Mouse (Mus musculus): Measurements from ENCODE around the gene Ntrk3.

Ntrk3 gene

DNA sequence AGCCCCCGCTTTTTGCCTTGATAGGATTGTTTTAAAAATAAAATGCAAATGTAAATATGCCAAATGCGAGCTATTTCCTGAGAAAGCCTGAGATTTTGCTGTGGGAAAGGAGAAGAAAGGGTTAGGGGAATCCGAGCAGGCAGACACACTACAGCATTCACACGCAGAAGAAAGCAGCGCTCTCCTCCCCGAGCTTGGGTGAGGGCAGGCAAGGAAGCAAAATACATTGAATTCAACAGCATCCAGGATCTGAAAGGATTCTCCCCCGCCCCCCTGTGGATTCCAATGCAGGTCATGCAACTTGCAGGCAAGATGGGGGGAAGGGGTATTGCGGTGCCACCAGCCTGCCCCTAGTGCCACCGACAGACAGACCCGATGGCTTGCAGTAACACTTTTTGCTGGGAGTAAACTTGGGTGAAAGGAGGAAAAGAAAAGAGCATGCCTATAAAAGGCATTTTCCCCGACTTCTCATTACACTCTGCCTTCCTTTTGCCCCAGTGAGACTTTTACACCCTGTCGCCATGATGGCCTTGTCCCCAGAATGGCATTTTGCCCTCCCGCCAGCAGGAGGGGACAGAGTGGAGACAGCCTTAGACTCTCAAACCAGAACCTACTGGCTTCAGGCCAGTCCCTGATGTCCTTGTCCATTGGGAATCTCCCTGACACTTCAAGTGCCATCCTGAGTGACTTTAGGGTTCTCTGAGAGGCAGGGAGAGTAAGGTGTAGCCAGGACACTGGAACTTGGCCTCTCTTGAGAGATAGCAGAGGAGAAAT, 158.2 kb downstream of the Ntrk3 start:
- DNase-seq (ENCODE audit: low read depth, low spot score): peak; percentile 64

DNA sequence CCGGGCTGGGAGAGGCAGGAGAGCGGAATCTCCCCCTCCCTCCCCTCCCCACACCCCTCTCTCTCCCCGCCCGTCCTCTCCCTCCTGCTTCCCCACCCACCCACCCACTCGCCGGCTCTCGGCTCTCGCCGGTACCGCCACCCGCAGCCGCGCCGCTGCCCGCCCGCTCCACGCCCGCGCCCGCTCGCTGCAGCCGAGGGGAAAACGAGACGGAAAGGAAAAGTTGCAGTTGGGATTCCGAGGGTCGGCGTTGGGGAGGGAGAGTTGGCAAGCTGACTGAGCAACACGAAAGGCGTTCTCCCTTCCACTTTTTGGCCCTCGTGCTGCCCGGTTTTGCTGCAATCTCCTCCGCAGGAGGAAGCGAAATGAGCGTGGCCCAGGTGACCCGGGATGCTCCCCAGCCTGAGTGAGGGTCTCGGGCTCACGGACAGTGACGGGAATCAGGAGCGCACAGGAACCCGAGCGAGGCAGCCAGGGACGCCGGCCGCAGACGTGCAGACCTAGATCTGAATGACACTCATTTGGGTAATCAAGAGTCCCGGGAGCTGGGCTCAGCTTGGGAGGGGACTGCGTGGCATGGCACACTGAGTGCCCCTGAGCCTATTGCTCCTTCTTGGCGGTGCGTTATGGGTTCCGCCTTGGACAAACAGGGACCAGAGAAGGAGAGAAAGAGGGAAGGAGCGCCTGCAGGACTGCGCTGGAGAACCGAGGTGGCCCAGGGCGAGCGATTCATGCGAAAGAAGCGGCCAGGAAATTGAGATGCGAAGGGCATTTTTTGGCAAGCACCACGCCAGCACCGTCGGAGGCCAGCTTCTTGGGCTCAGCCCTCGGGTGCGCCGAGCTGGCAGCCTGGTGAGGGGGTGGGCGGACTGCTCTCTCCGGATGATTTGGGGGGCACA, 159.1 kb downstream of the Ntrk3 start:
- DNase-seq (ENCODE audit: low read depth, low spot score): peak; percentile 24

DNA sequence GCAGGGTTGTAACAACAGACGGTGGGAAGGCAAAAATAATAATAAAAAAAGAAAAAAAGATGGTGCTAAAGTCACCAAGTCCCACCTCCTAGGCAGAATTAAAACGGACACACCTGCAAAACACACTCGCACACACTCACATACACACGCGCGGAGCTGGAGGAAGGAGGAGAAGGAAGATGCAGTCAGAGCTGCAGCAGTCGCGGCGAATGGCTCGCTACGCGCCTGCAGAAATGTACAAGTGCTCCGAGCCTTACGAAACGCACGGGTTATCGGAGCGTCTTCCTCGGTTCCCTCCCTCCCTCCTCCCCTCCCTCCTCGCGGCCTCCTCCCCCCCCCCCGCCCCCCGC, 159.7 kb downstream of the Ntrk3 start:
- peak; percentile 45 for DNase-seq (ENCODE audit: low read depth, low spot score)

- DNase-seq (ENCODE audit: low read depth, low spot score): peak; percentile 37
These were observed 160.2 kb downstream of the Ntrk3 start for GRCm38 (mm10) chr7:78577462-78578110.

- DNase-seq (ENCODE audit: low read depth, low spot score): peak; percentile 44
These were observed 160.9 kb downstream of the Ntrk3 start for GRCm38 (mm10) chr7:78576706-78577461.

DNA sequence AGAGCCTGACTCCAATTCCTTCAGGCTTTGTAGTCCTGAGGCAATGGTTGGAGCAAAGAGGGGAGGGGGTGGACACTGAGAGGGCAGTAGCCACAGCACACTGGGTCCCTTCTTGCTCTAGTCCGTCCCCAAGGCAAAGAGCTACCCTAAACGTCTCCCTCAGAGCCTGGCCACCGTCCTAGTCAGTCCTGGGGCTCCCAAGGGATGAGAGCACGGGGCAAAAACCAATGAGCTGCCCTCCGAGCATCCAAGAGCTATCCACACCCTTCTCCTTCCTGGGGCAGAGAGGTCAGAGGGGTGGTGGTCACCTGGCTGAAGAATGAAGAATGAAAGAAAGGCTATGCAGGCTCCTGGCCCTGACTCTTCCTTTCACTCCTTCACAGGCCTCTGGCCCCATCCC, 161.6 kb downstream of the Ntrk3 start:
- no peak for DNase-seq (ENCODE audit: low read depth, low spot score)

DNA sequence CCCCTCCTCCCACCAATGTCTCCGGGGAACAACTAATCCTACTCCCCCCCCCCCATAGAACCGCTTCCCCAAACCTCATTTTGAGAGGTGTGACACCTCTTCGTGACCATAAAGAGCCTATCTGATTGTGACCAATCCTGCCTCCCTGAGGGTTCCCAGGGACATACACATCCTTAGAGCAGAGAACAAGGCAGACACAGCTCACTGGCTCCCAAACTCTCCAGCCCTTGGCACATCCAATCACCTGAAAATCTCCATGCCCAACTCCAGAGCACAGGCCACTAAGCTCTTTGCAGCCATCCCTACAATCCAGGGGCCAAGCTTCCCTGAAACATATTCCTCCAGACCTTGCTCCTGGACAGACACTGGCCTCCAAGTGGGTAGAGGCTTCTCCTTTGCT, 162.3 kb downstream of the Ntrk3 start:
- DNase-seq (ENCODE audit: low read depth, low spot score): no peak

DNA sequence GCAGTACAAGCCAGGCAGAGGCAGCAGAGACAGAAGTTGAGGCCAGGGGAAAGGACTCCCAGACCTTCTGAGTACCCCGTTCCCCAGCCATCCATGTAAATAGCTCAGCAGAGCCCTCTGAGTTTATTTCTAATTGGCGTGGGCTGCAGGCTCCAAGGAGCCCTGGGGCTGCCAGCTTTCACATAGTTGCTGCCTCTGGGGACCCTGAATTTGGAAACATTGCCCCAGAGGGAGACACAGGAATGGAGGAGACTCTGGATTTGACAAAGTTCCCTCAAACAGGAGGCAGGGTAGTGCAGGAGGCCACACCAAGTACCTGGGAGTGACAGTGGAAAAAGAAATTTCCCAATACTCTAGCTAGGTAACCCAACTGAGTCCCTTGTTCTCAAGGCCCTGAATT, 166.6 kb downstream of the Ntrk3 start:
- no peak for DNase-seq (ENCODE audit: low read depth, low spot score)

DNA sequence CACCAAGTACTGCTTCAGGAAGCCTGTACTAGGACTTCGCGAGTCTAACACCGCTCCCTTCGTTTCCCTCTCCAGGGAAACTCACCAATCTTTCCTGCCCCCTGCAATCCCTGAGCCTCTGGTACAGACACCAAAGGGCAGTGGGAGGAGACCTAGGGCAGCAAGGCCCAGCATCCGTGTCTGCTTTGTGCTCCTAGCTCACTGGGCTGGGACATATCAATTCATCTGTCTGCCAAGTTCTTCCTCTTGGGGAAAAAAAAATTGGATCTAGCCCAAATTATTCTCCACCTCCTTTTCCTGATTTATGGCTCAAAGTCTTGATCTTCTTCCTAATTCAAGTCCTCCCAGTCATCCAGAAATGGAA, 168.6 kb downstream of the Ntrk3 start:
- DNase-seq (ENCODE audit: low read depth, low spot score): no peak

GRCm38 (mm10) chr7:78568411-78569254, 169.2 kb downstream of the Ntrk3 start:
- DNase-seq (ENCODE audit: low read depth, low spot score): peak; percentile 77

DNA sequence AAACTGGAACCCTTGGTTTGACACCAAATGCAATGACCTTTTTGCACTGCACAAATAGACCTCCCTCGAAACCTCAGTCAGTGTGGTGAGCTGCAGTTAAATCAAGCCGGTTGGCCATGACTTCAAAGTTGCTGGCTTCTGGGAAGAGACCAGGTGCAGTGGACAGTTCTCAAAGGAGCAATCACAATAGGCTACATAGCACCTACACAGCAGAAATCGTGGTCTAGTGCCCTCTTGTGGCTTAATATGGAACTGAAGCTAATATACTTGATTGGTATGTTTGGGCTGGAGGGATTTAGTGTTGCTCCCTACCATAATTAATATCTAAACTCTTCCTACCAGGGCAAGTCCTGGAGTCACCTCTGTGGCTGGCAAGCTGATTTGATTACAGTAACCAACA, 171.2 kb downstream of the Ntrk3 start:
- DNase-seq (ENCODE audit: low read depth, low spot score): peak; percentile 75

DNA sequence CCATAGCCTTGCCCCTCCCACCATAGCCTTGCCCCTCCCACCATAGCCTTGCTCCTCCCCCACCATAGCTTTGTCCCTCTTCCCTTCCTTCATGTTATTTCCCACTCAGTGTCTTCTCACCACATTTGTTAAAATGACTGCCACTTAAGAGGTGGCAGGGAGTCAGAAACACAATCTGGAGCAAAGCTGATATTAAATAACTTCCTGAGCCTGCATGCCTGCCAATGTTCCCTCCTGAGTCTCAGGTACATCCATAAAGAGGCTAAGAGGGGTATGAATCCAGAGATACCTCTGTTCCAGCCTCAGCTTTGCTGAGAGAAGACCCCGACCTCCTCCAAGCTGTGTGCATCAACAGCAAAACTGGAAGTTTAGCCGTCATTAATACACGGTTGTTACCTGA, 172.4 kb downstream of the Ntrk3 start:
- DNase-seq (ENCODE audit: low read depth, low spot score): no peak

DNA sequence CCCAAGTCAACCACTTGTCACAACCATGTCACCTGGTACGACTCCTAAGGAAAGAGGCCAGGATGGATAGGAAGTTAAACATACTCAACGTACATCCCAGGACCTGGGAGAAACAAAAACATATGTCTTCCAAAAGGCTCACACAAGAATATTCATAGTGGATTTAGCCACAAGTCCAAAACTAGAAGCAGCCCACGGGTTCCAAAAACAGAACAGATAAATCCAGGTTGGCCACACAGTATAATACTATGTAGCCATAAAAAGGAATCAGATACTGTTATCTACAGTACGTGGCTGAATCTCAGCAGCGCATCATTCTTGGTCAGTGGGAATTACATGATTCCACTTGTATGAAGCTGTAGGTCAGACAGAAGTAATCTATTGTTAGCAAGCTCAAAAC, 179.3 kb downstream of the Ntrk3 start:
- no peak for DNase-seq (ENCODE audit: low read depth, low spot score)

DNA sequence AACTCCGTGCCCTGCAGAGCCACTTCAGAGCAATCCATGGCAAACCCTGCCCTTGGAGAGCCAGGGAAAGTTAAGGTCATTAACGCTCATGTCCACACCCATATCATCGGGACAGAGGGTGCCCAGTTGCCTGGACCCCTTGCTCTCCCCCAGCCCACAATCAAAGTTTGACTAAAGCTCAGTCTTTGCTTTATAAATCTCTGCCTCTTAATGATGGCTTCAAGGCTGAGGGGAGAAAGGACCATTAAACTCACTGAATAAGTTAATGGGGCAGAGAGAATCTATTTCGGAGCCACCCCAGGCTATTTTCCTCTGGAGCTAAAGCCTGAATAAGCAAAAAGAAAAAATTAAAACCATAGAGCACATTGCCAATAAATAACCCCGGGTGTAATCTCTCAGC, 182.3 kb downstream of the Ntrk3 start:
- DNase-seq (ENCODE audit: low read depth, low spot score): no peak

DNA sequence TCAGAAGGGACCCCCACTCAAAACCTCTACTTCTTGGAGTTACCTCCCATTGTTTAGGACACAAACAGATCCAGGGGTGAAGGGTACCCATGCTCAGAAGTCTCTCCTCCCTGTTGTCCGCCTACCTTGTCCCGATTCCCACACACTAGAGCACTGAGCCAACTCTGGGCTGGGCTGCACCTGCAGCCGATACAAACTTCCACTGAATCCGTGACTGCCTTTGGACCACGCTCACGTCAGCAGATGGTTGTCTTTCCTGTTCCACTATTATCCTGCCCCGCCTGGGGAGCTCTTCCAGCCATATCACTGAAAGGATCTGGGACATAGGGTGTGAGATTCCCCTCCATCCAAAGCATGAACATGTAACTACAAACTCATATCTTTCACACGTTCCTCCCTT, 188.4 kb downstream of the Ntrk3 start:
- DNase-seq (ENCODE audit: low read depth, low spot score): no peak

DNA sequence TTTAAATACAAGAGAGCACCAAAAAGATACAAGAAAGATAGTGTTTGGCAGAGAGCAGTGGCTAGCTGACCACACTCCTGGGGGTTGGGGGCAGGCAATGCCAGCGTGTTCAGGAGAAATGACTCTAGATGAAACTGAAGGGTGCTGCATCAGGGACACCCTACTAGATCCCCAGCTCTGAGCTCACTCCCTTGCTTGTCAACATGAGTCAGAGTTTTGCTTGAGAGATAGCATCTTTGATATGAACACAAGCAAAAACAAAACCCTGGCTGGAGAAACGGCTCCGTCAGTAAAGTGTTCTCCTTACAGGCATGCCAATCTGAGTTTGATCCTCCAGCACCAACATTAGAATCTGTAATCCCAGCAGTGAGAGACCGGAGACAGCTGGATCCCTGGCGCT, 189.1 kb downstream of the Ntrk3 start:
- DNase-seq (ENCODE audit: low read depth, low spot score): no peak

- DNase-seq (ENCODE audit: low read depth, low spot score): no peak
These were observed 191.3 kb downstream of the Ntrk3 start for GRCm38 (mm10) chr7:78546551-78546950.

DNA sequence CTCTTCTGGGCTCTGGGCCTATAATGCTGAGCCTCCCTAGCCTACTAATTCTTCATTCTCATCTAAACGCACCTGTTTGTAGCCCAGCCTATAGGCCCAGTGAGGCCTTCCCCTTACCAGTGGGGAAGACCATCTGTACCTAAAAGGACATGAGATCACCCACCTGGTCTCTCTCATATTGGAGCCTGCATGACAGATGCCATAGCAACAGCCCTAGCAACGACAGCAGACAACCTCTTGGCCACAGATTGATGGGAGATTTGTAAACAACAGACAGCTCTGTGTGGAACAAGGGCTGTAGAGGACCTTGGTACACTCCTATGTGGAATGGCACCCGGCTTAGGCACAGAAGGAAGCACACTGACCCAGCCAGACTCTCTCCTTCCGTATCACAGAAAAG, 195.3 kb downstream of the Ntrk3 start:
- no peak for DNase-seq (ENCODE audit: low read depth, low spot score)

DNA sequence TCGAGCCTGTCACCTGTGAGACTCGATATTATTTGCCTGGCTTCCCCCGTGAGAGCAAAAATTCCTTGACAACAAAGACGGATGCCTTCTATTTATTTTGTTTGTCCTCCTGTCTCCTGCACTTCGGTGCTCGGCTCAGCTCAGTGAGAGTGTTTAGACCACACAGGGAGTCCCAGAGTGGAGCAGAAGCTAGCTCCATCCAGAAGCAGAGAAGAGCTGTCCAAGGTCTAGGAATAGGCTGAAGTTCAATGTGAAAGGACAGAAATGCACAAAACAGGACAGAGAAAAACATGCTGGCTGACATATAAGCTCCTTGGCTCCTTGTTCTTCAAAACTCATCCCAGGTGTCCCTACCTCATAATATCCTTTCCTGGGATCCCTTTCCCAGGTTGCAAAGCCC, 207.5 kb downstream of the Ntrk3 start:
- no peak for DNase-seq (ENCODE audit: low read depth, low spot score)

GRCm38 (mm10) chr7:78528008-78528407, 209.8 kb downstream of the Ntrk3 start:
- DNase-seq (ENCODE audit: low read depth, low spot score): no peak

GRCm38 (mm10) chr7:78527564-78527963, 210.2 kb downstream of the Ntrk3 start:
- DNase-seq (ENCODE audit: low read depth, low spot score): no peak
